ENCODE assay signal across 12 mouse cellular contexts in genomic region chr4:155284521-155285379, GRCm38 (mm10). TPM values are rescaled to one million over a fixed set of nuclear protein-coding genes. Genes with fewer than 3 reads are reported as not detected.
DNase-seq lines count a peak whose midpoint lies in the region; ATAC-seq and TF ChIP-seq lines count a peak whose summit lies in the region.
"Had no signal": no experiment of that assay in that cellular context is flagged by ENCODE, and none has a peak within 500 bp of the region (broad histone marks: within the 10 kb centered on the region; RNA-seq: fewer than 3 reads in every experiment).

No protein-coding gene starts in this region.

- H3K9me3 ChIP-seq in heart, embryonic 10.5 days: no peaks in the 10 kb centered on the region
- H3K9me3 ChIP-seq in midbrain, embryonic 12.5 days: no peaks in the 10 kb centered on the region
- H3K9me3 ChIP-seq in midbrain, postnatal 0 days (ENCODE audit: low read length): no peaks in the 10 kb centered on the region
- no peaks in the 10 kb centered on the region for H3K9me3 ChIP-seq in embryonic facial prominence, embryonic 15.5 days (replicated peaks)

- 0 out of 2 replicates have a peak overlapping the region, but pooled peaks have one; percentile 15 for H3K9ac ChIP-seq in midbrain, embryonic 12.5 days (replicated peaks)
- H3K9ac ChIP-seq in midbrain, postnatal 0 days (replicated peaks; ENCODE audit: low read length, poor library complexity, severe bottlenecking): no peak overlapping the region
- no peak overlapping the region for H3K9ac ChIP-seq in embryonic facial prominence, embryonic 15.5 days

- peak overlapping the region; percentile 12; the same call in 1 of the 2 replicates for H3K27ac ChIP-seq in heart, embryonic 10.5 days
- H3K27ac ChIP-seq in midbrain, embryonic 12.5 days (replicated peaks): no peak overlapping the region
- no peak overlapping the region for H3K27ac ChIP-seq in midbrain, postnatal 0 days (ENCODE audit: low read depth, low read length)
- H3K27ac ChIP-seq in embryonic facial prominence, embryonic 15.5 days (replicated peaks): peak overlapping the region; percentile 97

- no peaks in the 10 kb centered on the region for H3K27me3 ChIP-seq in heart, embryonic 10.5 days (ENCODE audit: insufficient read depth, poor library complexity, severe bottlenecking)
- peaks cover 3% of the 10 kb centered on the region; the same call in 1 of the 2 replicates for H3K27me3 ChIP-seq in midbrain, embryonic 12.5 days
- H3K27me3 ChIP-seq in midbrain, postnatal 0 days (ENCODE audit: insufficient read depth, low read length): no peaks in the 10 kb centered on the region
- no peaks in the 10 kb centered on the region for H3K27me3 ChIP-seq in embryonic facial prominence, embryonic 15.5 days

- 42% methylated on average over 15 of the region's 15 CpGs for WGBS in heart, embryonic 10.5 days
- WGBS in midbrain, embryonic 12.5 days: 74% methylated on average over 15 of the region's 15 CpGs
- 60% methylated on average over 15 of the region's 15 CpGs for WGBS in midbrain, postnatal 0 days
- 41% methylated on average over 15 of the region's 15 CpGs for WGBS in embryonic facial prominence, embryonic 15.5 days

- peak; percentile 81 for DNase-seq in heart, embryonic 10.5 days (ENCODE audit: low spot score)
- no peak for DNase-seq in heart, postnatal 25 days (ENCODE audit: low spot score)
- DNase-seq in midbrain, postnatal 0 days (ENCODE audit: low spot score): no peak
- DNase-seq in testis, postnatal 14 days (ENCODE audit: low spot score): peak; percentile 48
- DNase-seq in urinary bladder, postnatal 10 days (ENCODE audit: low spot score): no peak
- DNase-seq: gastrocnemius, postnatal 25 days; left cerebral cortex, postnatal 4 days; lung, postnatal 14 days had no signal

- ATAC-seq in midbrain, embryonic 12.5 days (ENCODE audit: low FRiP score, low read depth): no peak
- no peak for ATAC-seq in midbrain, postnatal 0 days (ENCODE audit: low FRiP score)
- no peak for ATAC-seq in embryonic facial prominence, embryonic 15.5 days (ENCODE audit: insufficient number of reproducible peaks, low FRiP score, low TSS enrichment, low read depth)
- no peak for ATAC-seq in monocyte, adult 5-6 weeks (replicated peaks; ENCODE audit: insufficient number of reproducible peaks, low FRiP score, low TSS enrichment, poor library complexity, severe bottlenecking)
- ATAC-seq: CD4-positive, CD25-positive, alpha-beta regulatory T cell, adult 4 months had no signal

- peaks cover 48% of the 10 kb centered on the region for H3K4me1 ChIP-seq in heart, embryonic 10.5 days
- H3K4me1 ChIP-seq in midbrain, embryonic 12.5 days: peaks cover 20% of the 10 kb centered on the region; the same call in 1 of the 2 replicates
- no peaks in the 10 kb centered on the region for H3K4me1 ChIP-seq in midbrain, postnatal 0 days (ENCODE audit: insufficient read depth, low read length)
- peaks cover 66% of the 10 kb centered on the region for H3K4me1 ChIP-seq in embryonic facial prominence, embryonic 15.5 days

- no peak overlapping the region for H3K4me2 ChIP-seq in midbrain, embryonic 12.5 days (replicated peaks)
- H3K4me2 ChIP-seq in midbrain, postnatal 0 days (ENCODE audit: low read depth, low read length, poor library complexity, severe bottlenecking): no peak overlapping the region
- no peak overlapping the region for H3K4me2 ChIP-seq in embryonic facial prominence, embryonic 15.5 days (replicated peaks)

- H3K4me3 ChIP-seq in heart, embryonic 10.5 days: no peak overlapping the region
- no peak overlapping the region for H3K4me3 ChIP-seq in midbrain, embryonic 12.5 days
- H3K4me3 ChIP-seq in midbrain, postnatal 0 days (ENCODE audit: low read depth, low read length): no peak overlapping the region
- no peak overlapping the region for H3K4me3 ChIP-seq in embryonic facial prominence, embryonic 15.5 days (replicated peaks)

- H3K36me3 ChIP-seq in heart, embryonic 10.5 days: no peaks in the 10 kb centered on the region
- no peaks in the 10 kb centered on the region for H3K36me3 ChIP-seq in midbrain, embryonic 12.5 days
- peaks cover 26% of the 10 kb centered on the region for H3K36me3 ChIP-seq in midbrain, postnatal 0 days (ENCODE audit: insufficient read depth, low read length)
- no peaks in the 10 kb centered on the region for H3K36me3 ChIP-seq in embryonic facial prominence, embryonic 15.5 days

- TF ChIP-seq CTCF in midbrain, postnatal 0 days (IDR thresholded peaks at IDR 0.05): no peak

- intact Hi-C loops in heart, postnatal 25 days (cut with DNase I): no loop called here

RNA-seq across cellular contexts. Expression of gene Faap20, which starts 35.1 kb away (rescaled TPM):
- polyA plus RNA-seq in heart, embryonic 10.5 days (2016; fragmentation: Nextera tagmentation; extraction: Ambion mirVana): 77.0 and 87.4 TPM in 2 replicates
- total RNA-seq in heart, postnatal 25 days (2021): 10 to 100 TPM; 13.5 to 15.5 TPM
- polyA plus RNA-seq in midbrain, embryonic 12.5 days (2016; fragmentation: Nextera tagmentation; extraction: Ambion mirVana): 102 TPM in 2 replicates
- total RNA-seq in midbrain, postnatal 0 days (2014; rRNA removed): 39.5 and 48.7 TPM in 2 replicates
- 56.6 and 57.1 TPM in 2 replicates for polyA plus RNA-seq in midbrain, postnatal 0 days (2015; fragmentation: Nextera tagmentation; extraction: Ambion mirVana)
- 74.9 and 75.0 TPM in 2 replicates for polyA plus RNA-seq in embryonic facial prominence, embryonic 15.5 days (2015; fragmentation: Nextera tagmentation; extraction: Ambion mirVana)
- 15.4 to 17.5 TPM (median 17.0 TPM) in 3 replicates for total RNA-seq in monocyte, adult 5-6 weeks (2017)

Comparison
In these comparisons a context has a peak if more than half of its experiments do, and no peak if none do; other contexts are left out.
1. DNase-seq: peak in heart, embryonic 10.5 days (single experiment) and testis, postnatal 14 days (single experiment); none in heart, postnatal 25 days (single experiment), midbrain, postnatal 0 days (single experiment) and urinary bladder, postnatal 10 days (single experiment).
2. H3K27ac ChIP-seq: peak in heart, embryonic 10.5 days (single experiment) and embryonic facial prominence, embryonic 15.5 days (single experiment); none in midbrain, embryonic 12.5 days (single experiment) and midbrain, postnatal 0 days (single experiment).